Mouse (Mus musculus): ENCODE results near the gene Bub1. TPM values are rescaled to one million over a fixed set of nuclear protein-coding genes. Genes with fewer than 3 reads are reported as not detected.

The Bub1 gene
- total RNA-seq (2021), result under 1 TPM in 1 of 2 experiments, not detected in 1; 0.25 TPM

DNA sequence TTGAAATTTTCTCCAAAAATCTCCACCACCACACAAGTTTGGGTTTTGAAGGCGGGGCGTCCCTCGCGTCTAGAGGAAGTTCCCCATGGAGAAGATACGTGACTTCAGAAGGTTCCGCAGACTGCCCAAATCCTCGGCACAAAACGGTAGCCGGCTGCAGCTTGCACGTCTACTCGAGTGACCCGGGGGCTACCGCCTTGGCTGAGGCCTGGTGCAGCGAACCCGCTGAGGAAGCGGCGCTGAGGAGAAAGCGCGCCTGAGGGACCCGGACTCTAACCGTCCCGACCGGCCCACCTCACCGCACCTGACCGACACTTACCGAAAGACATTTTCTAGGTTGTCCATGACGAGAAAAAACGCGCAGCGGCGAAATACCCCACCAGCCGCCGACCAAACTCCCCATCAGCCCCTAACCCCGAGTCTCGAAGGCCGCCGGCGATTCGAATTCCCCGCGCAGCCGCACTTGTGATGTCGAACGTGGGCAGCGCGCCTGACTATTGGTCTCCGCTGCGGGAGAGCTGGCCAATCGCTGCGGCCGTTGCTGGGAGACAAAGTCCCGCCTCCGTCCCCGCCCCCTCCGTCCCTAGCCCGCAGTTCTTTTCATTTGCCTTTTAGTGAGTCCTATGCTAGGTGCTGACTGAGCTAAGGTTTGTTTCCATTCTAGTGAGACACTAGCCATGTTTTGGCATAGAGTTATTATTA is at the start of gene Bub1:
Bub1 (minus strand) TSS at position 465 of the 702 bp plus-strand sequence.
- peak; percentile 88 to 89 for DNase-seq (ENCODE audit: low spot score in 2 of 2)
- intact Hi-C loops (cut with DNase I), result no loop called here

GRCm38 (mm10) chr2:127881063-127881462 is 49.4 kb upstream of the Bub1 start:
- intact Hi-C loops (cut with DNase I), result no loop called here
- DNase-seq (ENCODE audit: low spot score in 2 of 2), result no peak

DNA sequence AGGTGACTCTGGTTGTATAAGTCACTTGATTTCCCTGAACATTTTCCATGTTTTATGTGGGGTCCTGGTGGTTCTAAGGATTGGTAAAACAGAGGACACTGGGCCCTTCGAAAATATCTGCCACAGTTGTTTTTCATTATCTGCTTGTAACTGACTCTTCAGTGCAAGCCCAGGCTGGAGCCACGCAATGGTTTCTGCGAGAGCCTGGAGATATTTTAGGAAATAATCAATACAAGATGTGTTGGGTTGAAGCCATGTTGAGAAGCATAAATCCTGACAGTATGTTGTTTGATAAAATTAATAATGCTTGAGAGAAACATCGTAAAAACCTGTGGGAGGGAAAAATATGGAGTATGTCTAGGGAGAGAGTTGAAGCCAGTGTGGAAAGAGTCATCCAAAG is 32.7 kb upstream of the Bub1 start:
- DNase-seq (ENCODE audit: low spot score in 2 of 2), result no peak
- intact Hi-C loops (cut with DNase I), result no loop called here

GRCm38 (mm10) chr2:127854332-127854991 is 22.8 kb upstream of the Bub1 start:
- peak; percentile 10 to 24 for DNase-seq (ENCODE audit: low spot score in 2 of 2)
- intact Hi-C loops (cut with DNase I), result no loop called here

DNA sequence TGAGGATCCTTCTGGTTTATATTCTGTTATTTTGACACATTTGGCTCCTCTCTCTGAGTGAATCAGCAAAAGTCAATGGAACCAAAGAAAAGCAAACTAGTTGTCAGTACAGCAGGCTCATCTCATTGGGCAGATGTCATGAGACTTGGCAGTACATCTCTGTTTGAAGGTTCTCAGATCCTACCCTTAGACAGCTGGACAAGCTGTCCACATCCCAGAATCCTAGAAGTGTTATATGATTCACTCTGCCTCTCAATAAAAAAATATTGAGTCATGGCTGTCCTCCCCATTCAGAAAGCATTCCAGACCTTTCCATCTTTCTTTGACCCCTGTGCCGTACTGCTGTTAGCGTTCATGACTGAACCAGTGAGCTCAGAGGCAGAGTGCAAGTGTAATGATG is 18.7 kb upstream of the Bub1 start:
- intact Hi-C loops (cut with DNase I), result no loop called here
- DNase-seq (ENCODE audit: low spot score in 2 of 2), result no peak

DNA sequence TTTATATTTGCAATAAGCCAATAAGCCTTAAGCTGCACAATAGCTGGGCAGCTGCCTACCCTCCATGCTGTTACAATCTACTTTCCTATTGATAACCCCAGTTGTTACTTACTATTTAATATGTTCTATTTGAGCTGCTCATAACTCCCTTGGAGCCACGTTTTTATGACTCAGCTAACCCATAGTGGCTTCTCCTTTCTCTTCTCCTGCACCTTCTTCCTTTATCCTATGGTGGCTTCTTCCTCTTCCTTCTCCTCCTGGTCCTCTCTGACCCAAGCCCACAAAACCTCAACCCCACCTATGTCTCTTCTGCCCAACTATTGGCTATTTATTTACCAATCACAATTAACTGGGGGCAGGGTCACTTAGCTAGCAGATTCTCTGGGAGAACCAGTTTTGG is 14.9 kb upstream of the Bub1 start:
- DNase-seq (ENCODE audit: low spot score in 2 of 2), result no peak
- intact Hi-C loops (cut with DNase I), result no loop called here

DNA sequence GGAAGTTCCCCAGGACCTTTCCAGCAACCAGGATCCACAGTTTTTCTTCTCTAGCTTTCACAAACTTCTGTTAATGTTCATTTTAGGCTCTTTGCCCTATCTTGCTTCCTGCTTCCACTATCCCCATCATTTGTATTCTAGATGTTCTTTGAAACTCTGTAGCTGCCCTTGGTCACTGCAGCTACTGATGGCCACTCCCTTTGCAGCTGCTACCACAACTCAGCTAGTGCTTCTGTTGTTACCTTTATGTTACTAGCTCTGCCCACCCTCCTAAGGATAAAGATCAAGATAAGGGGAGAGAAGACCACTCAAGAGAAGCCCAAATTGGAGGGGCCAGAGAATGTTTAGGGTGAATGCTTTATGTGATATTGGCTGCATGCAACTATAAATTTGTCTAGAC is 14.3 kb upstream of the Bub1 start:
- no peak for DNase-seq (ENCODE audit: low spot score in 2 of 2)
- intact Hi-C loops (cut with DNase I), result no loop called here

- no peak for DNase-seq (ENCODE audit: low spot score in 2 of 2)
- intact Hi-C loops (cut with DNase I), result no loop called here
Observed at GRCm38 (mm10) chr2:127845346-127845982, 13.8 kb upstream of the Bub1 start.

DNA sequence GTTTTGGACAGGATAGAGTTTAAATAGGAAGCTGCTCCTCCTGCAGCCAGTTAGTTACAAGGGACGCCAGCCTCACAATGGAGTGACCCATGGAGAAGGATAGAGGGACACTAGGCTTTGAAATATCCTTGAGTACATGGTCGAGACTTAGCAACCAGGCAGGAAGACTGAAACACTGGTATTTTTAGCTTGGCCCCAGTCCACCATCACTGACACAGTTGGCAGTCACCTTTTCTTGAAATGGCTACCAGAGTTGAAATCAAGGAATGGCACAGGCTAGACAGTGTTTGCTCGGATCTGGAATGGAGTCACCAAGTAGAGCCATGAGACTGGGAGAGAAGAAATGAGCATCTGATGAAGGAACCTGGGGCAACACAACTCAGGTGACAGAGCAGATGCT is 10.8 kb upstream of the Bub1 start:
- intact Hi-C loops (cut with DNase I), result no loop called here

GRCm38 (mm10) chr2:127841402-127841801 is 9.7 kb upstream of the Bub1 start:
- intact Hi-C loops (cut with DNase I), result no loop called here
- DNase-seq (ENCODE audit: low spot score in 2 of 2), result no peak

More for the DNA sequence above, 10.8 kb upstream of the Bub1 start:
- DNase-seq (ENCODE audit: low spot score in 2 of 2), result no peak

DNA sequence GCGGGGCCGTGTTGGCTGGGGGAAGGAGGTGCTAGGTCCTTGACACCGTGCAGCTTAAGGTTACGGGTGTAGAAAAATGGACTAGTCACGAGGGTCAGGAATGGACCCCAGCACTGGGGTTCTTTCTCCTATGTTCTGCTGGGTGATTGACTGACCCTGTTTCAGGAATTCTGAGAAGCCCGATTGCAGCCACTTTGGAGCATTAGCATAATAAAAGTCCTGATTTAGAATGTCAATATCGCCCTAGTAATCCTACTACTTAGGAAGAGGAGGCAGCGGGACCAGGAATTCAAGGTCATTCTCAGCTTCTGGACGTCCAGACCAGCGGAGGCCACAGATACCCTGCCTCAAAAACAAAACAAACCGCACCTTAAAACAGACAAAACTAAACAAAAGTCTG is 7.8 kb upstream of the Bub1 start:
- no peak for DNase-seq (ENCODE audit: low spot score in 2 of 2)
- intact Hi-C loops (cut with DNase I), result no loop called here

GRCm38 (mm10) chr2:127838576-127838975 is 6.9 kb upstream of the Bub1 start, which contains the start of gene Acoxl:
TSS of gene Acoxl (plus strand) at chr2:127838876.
- DNase-seq (ENCODE audit: low spot score in 2 of 2), result no peak
- intact Hi-C loops (cut with DNase I), result no loop called here

- no peak for DNase-seq (ENCODE audit: low spot score in 2 of 2)
- intact Hi-C loops (cut with DNase I), result no loop called here
Observed at GRCm38 (mm10) chr2:127832833-127833190, 1.1 kb upstream of the Bub1 start.

DNA sequence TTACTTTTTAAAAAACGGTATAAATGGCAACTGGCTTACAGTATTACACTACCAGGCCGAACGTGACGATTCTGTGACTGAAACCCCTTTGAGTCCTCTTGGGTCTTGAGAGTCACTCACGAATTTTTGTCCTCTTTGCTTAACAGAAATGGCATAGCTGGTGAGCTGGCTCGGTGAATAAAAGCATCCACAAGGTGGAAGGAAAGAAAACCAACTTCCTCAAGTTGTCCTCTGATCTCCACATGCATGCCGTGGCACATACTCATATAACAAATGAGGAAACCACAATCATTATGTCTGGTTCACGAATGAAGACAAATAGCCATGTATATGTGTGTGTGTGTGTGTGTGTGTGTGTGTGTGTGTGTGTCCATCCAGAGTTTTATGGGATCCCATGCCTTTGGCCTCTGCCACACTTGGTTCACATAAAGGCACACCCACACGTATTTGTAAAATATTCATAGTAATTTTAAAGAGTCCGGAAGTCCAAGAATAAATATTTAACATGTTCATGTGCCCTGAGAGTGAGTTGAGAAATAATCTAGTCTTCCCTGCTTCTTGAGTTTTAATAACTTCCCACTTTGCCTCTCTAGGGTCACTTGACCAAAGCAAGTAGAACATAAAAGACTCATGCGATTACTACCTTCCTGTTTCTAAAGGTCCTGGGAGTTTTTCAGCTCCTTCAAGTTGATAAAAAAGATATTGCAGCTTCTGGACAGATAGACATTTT is 603 bp upstream of the Bub1 start:
- intact Hi-C loops (cut with DNase I), result no loop called here
- DNase-seq (ENCODE audit: low spot score in 2 of 2), result no peak

- intact Hi-C loops (cut with DNase I), result no loop called here
- DNase-seq (ENCODE audit: low spot score in 2 of 2), result peak; percentile 92 to 93
Observed at GRCm38 (mm10) chr2:127791919-127792603, 39.6 kb downstream of the Bub1 start, which contains the start of gene Mtln. TSS of gene Mtln (minus strand) at chr2:127792488.

- DNase-seq (ENCODE audit: low spot score in 2 of 2), result no peak
- intact Hi-C loops (cut with DNase I), result no loop called here
Observed at GRCm38 (mm10) chr2:127789651-127790270, 41.9 kb downstream of the Bub1 start.

DNA sequence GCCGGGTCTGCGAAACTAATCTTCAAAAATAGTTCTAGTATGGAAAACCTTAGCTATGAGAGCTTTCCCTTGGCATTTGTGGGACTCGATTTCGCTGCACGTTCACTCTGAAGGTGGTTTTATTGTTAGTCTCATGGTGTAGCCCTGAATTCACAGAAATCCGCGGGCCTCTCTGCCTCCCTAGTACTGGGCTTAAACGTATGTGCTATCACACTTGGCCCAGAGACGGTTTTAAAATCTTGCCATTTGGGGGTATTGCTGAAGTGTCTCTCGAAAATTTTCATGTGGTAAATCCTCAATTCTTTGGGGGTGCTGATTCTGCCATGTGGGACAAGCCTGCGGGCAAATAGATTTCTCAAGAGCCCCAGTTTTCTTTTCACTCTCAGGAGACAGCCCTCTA is 42.5 kb downstream of the Bub1 start:
- intact Hi-C loops (cut with DNase I), result no loop called here
- no peak for DNase-seq (ENCODE audit: low spot score in 2 of 2)

DNA sequence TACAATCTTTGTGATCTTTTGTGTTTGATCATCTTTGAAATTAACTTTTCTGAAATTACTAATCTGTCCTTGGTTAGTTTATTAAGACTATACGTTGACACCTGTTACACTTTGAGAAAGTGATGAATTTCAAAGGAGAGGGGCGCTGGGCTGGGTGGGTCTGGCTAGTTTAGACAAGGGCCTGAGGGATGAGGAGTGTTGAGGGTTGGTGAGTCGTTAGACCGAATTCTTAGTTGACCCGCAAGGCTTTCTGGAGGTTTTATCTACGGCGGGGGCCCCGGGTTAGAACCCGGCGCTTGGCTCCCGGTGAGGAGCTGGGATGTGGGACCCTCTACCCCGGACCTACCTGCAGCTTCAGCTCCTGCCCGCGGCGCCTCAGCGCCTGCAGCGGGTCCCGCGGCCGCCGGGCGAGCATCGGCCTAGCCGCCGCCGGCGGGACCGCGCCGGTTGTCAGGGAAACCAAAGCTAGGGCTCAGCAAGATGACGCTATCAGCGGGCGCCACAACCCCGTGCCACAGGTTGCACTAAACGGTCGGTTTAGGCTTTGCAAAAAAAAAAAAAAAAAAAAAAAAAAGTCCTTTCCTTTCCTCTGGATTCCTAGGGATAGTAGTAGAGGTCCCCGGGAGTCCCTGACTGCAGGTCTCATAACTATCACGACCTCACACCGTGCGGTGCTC is 43.1 kb downstream of the Bub1 start, which contains the start of gene Nphp1:
Nphp1 (minus strand) TSS at position 458 of the 677 bp plus-strand sequence.
- intact Hi-C loops (cut with DNase I), result no loop called here
- peak; percentile 86 to 88 for DNase-seq (ENCODE audit: low spot score in 2 of 2)

GRCm38 (mm10) chr2:127787226-127787625 is 44.4 kb downstream of the Bub1 start:
- intact Hi-C loops (cut with DNase I), result no loop called here

More at GRCm38 (mm10) chr2:127787226-127787625, 44.4 kb downstream of the Bub1 start:
- no peak for DNase-seq (ENCODE audit: low spot score in 2 of 2)
